Mouse (Mus musculus): ENCODE data around the gene Hrh2. TPM values are rescaled to one million over a fixed set of nuclear protein-coding genes. Genes with fewer than 3 reads are reported as not detected.
A peak's percentile ranks its signal among the peaks of the same experiment; 100 is the strongest.

Hrh2 gene
- polyA plus RNA-seq, 1 experiment from 2014 or later: 0.11 TPM

DNA sequence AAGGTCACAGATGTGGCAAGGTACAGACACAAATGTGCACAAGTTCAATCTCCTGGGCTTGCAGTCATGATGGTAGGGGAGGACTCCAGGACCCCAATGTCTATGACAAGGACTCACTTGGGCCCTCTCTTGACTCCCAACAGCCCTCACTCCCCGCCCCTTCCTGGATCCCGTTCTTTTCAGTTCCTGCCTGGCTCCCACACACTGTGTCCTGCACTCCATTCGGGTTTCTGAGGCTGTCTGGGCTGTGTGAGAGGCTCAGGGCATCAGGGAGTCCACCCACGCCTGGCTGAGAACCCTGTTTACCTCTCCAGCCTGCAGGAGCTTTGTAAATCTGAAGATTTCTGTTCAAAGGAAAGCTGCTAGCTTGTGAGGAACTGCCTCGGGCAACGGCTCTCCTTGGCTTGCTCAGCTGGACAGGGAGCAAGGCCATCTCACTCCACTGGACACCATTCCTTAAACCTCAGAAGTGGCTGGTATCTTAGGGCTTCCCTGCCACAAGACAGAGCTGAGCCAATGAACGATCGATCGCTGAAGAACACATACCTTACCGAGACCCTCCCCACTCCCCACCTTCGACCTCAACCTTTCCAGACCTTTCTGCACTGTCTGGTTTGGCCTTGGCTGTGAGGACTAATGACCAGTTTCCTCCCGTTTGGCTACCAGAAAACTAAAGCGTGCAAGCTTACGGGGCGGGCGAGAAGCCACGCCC lies 90.4 kb downstream of the Hrh2 start:
- no peak overlapping the region for H3K27ac ChIP-seq
- WGBS: 14% methylated on average over 17 of the region's 17 CpGs
- H3K4me2 ChIP-seq (replicated peaks): peak overlapping the region; percentile 45
- no peak overlapping the region for H3K9ac ChIP-seq
- H3K27me3 ChIP-seq (replicated peaks): peaks cover 5% of the 10 kb centered on the region
- peaks cover 5% of the 10 kb centered on the region; the same call in 1 of the 2 replicates for H3K4me1 ChIP-seq (replicated peaks)
- no peaks in the 10 kb centered on the region for H3K9me3 ChIP-seq
- H3K4me3 ChIP-seq (replicated peaks): 0 out of 2 replicates have a peak overlapping the region, but pooled peaks have one; percentile 1
- ATAC-seq: no peak
- no peaks in the 10 kb centered on the region for H3K36me3 ChIP-seq

DNA sequence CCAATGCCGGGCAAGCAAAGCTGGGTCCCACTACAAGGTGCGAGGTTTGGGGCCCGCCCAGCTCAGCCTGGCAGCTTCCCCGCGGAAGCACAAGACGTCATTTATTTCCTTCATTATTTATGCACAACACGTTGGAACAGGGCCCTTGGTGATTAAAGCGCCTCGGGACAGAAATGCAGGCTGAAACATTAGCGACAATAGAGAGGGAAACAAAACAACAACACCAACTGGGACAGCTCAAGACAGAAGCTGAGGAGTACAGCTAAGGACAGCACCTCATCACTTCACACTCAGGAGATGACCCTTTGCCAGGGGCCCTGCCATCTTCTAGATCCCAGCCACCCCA lies 90.9 kb downstream of the Hrh2 start:
- H3K9ac ChIP-seq: no peak overlapping the region
- H3K4me2 ChIP-seq (replicated peaks): peak overlapping the region; percentile 45
- no peaks in the 10 kb centered on the region for H3K9me3 ChIP-seq
- peaks cover 5% of the 10 kb centered on the region; the same call in 1 of the 2 replicates for H3K4me1 ChIP-seq (replicated peaks)
- WGBS: 5% methylated on average over 10 of the region's 10 CpGs
- 0 out of 2 replicates have a peak overlapping the region, but pooled peaks have one; percentile 1 for H3K4me3 ChIP-seq (replicated peaks)
- ATAC-seq: no peak; the same call in 1 of the 2 replicates
- H3K27ac ChIP-seq: no peak overlapping the region
- H3K36me3 ChIP-seq: no peaks in the 10 kb centered on the region
- H3K27me3 ChIP-seq (replicated peaks): peaks cover 5% of the 10 kb centered on the region

Other genes with a start within 250 kb of the Hrh2 start
- gene Drd1, start 136.4 kb upstream of the Hrh2 start, polyA plus RNA-seq (2015; fragmentation: Nextera tagmentation; extraction: Ambion mirVana): 0.16 and 0.21 TPM in 2 replicates
- gene Sfxn1, start 120.3 kb upstream of the Hrh2 start, polyA plus RNA-seq (2015; fragmentation: Nextera tagmentation; extraction: Ambion mirVana): 80.2 and 88.6 TPM in 2 replicates
- 3.2 and 3.4 TPM in 2 replicates for gene Cplx2, start 179.2 kb downstream of the Hrh2 start, polyA plus RNA-seq (2015; fragmentation: Nextera tagmentation; extraction: Ambion mirVana)